In the genomic region with DNA sequence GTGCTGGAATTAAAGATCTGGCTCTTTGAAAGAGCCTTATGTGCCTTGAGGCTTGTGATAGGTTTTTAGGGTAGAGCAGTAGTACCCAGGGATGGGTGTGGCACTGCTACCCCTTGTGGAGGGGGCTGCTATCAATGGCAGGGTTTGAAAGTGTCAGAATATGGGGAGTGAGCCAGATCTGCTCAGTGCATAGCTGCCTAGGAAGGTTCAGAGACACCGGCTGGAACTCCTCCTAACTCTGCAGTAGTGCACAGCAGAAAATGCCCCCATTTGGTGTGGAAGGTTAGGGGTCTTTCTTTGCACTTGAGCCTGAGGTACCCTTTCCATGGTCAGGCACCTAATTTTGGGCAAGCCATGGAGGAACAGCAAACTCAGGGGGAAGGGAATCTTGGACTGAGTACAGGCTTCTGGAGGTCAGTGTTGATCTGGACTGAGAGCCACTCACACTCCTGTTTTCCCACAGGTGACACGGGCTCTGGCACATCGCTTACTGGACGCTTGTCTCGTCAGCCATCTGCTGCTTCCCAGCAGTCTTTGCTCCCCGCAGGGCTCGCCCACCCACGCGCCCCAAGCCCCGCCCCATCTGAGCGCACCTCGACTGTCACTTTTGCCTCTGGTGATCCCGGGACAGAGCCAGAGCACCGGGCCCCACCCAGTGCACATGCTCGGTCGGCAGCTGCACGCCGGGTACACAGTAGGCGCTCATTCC, we compare ENCODE assay signal across 8 mouse cellular contexts. TPM values are rescaled to one million over a fixed set of nuclear protein-coding genes. Genes with fewer than 3 reads are reported as not detected.
DNase-seq lines count a peak whose midpoint lies in the region; ATAC-seq lines count a peak whose summit lies in the region.

No protein-coding gene starts in this region.

- ATAC-seq in erythroid progenitor cell, adult 5-6 weeks (replicated peaks; ENCODE audit: low FRiP score, poor library complexity, severe bottlenecking): peak; percentile 64

- peak; percentile 43 for DNase-seq in Muller cell, postnatal 12 days (ENCODE audit: inconsistent ontology term)
- DNase-seq in c-Kit-negative CD71-positive TER-119-positive erythroid progenitor cells, embryonic 14.5 days (ENCODE audit: low read depth, low spot score): peak; percentile 6
- peak; percentile 39 to 53 for DNase-seq in heart, postnatal 14 days
- DNase-seq in left cerebral cortex, adult 8-10 months (ENCODE audit: low spot score in 2 of 2): peak; percentile 23 to 28
- peak; percentile 47 to 59 for DNase-seq in lung, postnatal 4 days
- peak; percentile 70 to 74 for DNase-seq in right cerebral cortex, postnatal 10 days (ENCODE audit: low spot score in 2 of 2)
- DNase-seq in yolk sac, embryonic 10.5 days (ENCODE audit: low spot score): peak; percentile 50

- intact Hi-C loops in heart, postnatal 14 days (cut with DNase I): no loop called here

RNA-seq across cellular contexts. Expression of gene Exoc3, which starts 42.0 kb away (rescaled TPM):
- total RNA-seq in erythroid progenitor cell, adult 5-6 weeks (2015; ENCODE audit: low replicate concordance): 11.5 and 30.6 TPM in 2 replicates
- total RNA-seq in erythroid progenitor cell, adult 5-6 weeks (2017; ENCODE audit: low replicate concordance): 25.2 and 27.9 TPM in 2 replicates
- total RNA-seq in heart, postnatal 14 days (2021): 10 to 100 TPM; 47.8 to 52.9 TPM
- total RNA-seq in left cerebral cortex, adult 8-10 months (2022): 10 to 100 TPM; 76.1 to 77.0 (median 76.6) TPM

RNA-seq across cellular contexts. Expression of gene Slc9a3, which starts 45.2 kb away (rescaled TPM):
- total RNA-seq in erythroid progenitor cell, adult 5-6 weeks (2015; ENCODE audit: low replicate concordance): not detected in 2 replicates
- total RNA-seq in erythroid progenitor cell, adult 5-6 weeks (2017; ENCODE audit: low replicate concordance): not detected in 2 replicates
- under 1 TPM; 0.38 to 0.44 TPM for total RNA-seq in heart, postnatal 14 days (2021)
- 1 to 10 TPM; 2.0 to 2.7 (median 2.4) TPM for total RNA-seq in left cerebral cortex, adult 8-10 months (2022)

Comparison
In these comparisons a context has a peak if more than half of its experiments do, and no peak if none do; other contexts are left out.
1. Peak in every context shown above with its lines: DNase-seq and ATAC-seq.
2. DNase-seq: peak in every context shown above with its lines; median percentile 72 in right cerebral cortex, postnatal 10 days; 53 in lung, postnatal 4 days; 50 in yolk sac, embryonic 10.5 days; 46 in heart, postnatal 14 days; 43 in Muller cell, postnatal 12 days; 26 in left cerebral cortex, adult 8-10 months; 6 in c-Kit-negative CD71-positive TER-119-positive erythroid progenitor cells, embryonic 14.5 days.